Mouse (Mus musculus): Measurements from ENCODE around the gene Nelfa. TPM values are rescaled to one million over a fixed set of nuclear protein-coding genes. Genes with fewer than 3 reads are reported as not detected.
"Not testable (repeated sequence)": the region's sequence is repeated elsewhere in the genome, so short reads cannot be mapped to it uniquely, and the experiment has no call there.

Nelfa gene
- polyA plus RNA-seq, 1 experiment = 26.2 TPM

- Histone ChIP-seq H3K4me1 (ENCODE audit: control insufficient read depth, insufficient read depth, low read length) (peaks cover 1% of the 10 kb centered on the region; the same call in 1 of the 2 replicates), H3K27ac (ENCODE audit: insufficient read depth, low read length) (no peak overlapping the region), H3K4me3 (ENCODE audit: insufficient read depth, low read length) (no peak overlapping the region)
- TF ChIP-seq POLR2A (IDR thresholded peaks at IDR 0.05; ENCODE audit: extremely low read depth, insufficient read depth, low read length) (no peak), CTCF (IDR thresholded peaks at IDR 0.05; ENCODE audit: extremely low read depth, insufficient read depth, low read length) (no peak)
Observed at GRCm38 (mm10) chr5:33921486-33922235, 14.6 kb downstream of the Nelfa start.

- TF ChIP-seq CTCF (IDR thresholded peaks at IDR 0.05; ENCODE audit: extremely low read depth, insufficient read depth, low read length) (no peak), POLR2A (IDR thresholded peaks at IDR 0.05; ENCODE audit: extremely low read depth, insufficient read depth, low read length) (no peak)
- no peak overlapping the region for H3K27ac ChIP-seq (ENCODE audit: insufficient read depth, low read length)
Observed at GRCm38 (mm10) chr5:33920924-33921323, 15.3 kb downstream of the Nelfa start.

GRCm38 (mm10) chr5:33920037-33920436 lies 16.2 kb downstream of the Nelfa start:
- H3K4me1 ChIP-seq (ENCODE audit: control insufficient read depth, insufficient read depth, low read length) = peaks cover 1% of the 10 kb centered on the region; the same call in 1 of the 2 replicates
- no peak overlapping the region for H3K4me3 ChIP-seq (ENCODE audit: insufficient read depth, low read length)
- H3K27ac ChIP-seq (ENCODE audit: insufficient read depth, low read length) = no peak overlapping the region
- TF ChIP-seq CTCF (IDR thresholded peaks at IDR 0.05; ENCODE audit: extremely low read depth, insufficient read depth, low read length) = no peak
- no peak for TF ChIP-seq POLR2A (IDR thresholded peaks at IDR 0.05; ENCODE audit: extremely low read depth, insufficient read depth, low read length)

More at GRCm38 (mm10) chr5:33920924-33921323, 15.3 kb downstream of the Nelfa start:
- Histone ChIP-seq H3K4me3 (ENCODE audit: insufficient read depth, low read length) (no peak overlapping the region), H3K4me1 (ENCODE audit: control insufficient read depth, insufficient read depth, low read length) (peaks cover 1% of the 10 kb centered on the region; the same call in 1 of the 2 replicates)

- no peak overlapping the region for H3K4me3 ChIP-seq (ENCODE audit: insufficient read depth, low read length)
- TF ChIP-seq CTCF (IDR thresholded peaks at IDR 0.05; ENCODE audit: extremely low read depth, insufficient read depth, low read length) (no peak), POLR2A (IDR thresholded peaks at IDR 0.05; ENCODE audit: extremely low read depth, insufficient read depth, low read length) (no peak)
- H3K27ac ChIP-seq (ENCODE audit: insufficient read depth, low read length) = no peak overlapping the region
- peaks cover 1% of the 10 kb centered on the region; the same call in 1 of the 2 replicates for H3K4me1 ChIP-seq (ENCODE audit: control insufficient read depth, insufficient read depth, low read length)
Observed at GRCm38 (mm10) chr5:33919466-33919865, 16.7 kb downstream of the Nelfa start.

- H3K27ac ChIP-seq (ENCODE audit: insufficient read depth, low read length); H3K4me3 ChIP-seq (ENCODE audit: insufficient read depth, low read length); H3K4me1 ChIP-seq (ENCODE audit: control insufficient read depth, insufficient read depth, low read length): not testable (repeated sequence)
Observed at GRCm38 (mm10) chr5:33916616-33917015, 19.6 kb downstream of the Nelfa start.

- not testable (repeated sequence) for H3K4me3 ChIP-seq (ENCODE audit: insufficient read depth, low read length); H3K4me1 ChIP-seq (ENCODE audit: control insufficient read depth, insufficient read depth, low read length); H3K27ac ChIP-seq (ENCODE audit: insufficient read depth, low read length)
Observed at GRCm38 (mm10) chr5:33915031-33915430, 21.2 kb downstream of the Nelfa start.

- no peak overlapping the region for H3K4me3 ChIP-seq (ENCODE audit: insufficient read depth, low read length)
- H3K4me1 ChIP-seq (ENCODE audit: control insufficient read depth, insufficient read depth, low read length) = no peaks in the 10 kb centered on the region
- H3K27ac ChIP-seq (ENCODE audit: insufficient read depth, low read length) = no peak overlapping the region
- TF ChIP-seq CTCF (IDR thresholded peaks at IDR 0.05; ENCODE audit: extremely low read depth, insufficient read depth, low read length) (no peak), POLR2A (IDR thresholded peaks at IDR 0.05; ENCODE audit: extremely low read depth, insufficient read depth, low read length) (no peak)
Observed at GRCm38 (mm10) chr5:33903176-33903575, 33.0 kb downstream of the Nelfa start.

- no peaks in the 10 kb centered on the region for H3K4me1 ChIP-seq (ENCODE audit: control insufficient read depth, insufficient read depth, low read length)
- no peak overlapping the region for H3K27ac ChIP-seq (ENCODE audit: insufficient read depth, low read length)
- TF ChIP-seq CTCF (IDR thresholded peaks at IDR 0.05; ENCODE audit: extremely low read depth, insufficient read depth, low read length) (no peak), POLR2A (IDR thresholded peaks at IDR 0.05; ENCODE audit: extremely low read depth, insufficient read depth, low read length) (no peak)
- H3K4me3 ChIP-seq (ENCODE audit: insufficient read depth, low read length) = no peak overlapping the region
Observed at GRCm38 (mm10) chr5:33902696-33903095, 33.5 kb downstream of the Nelfa start.

GRCm38 (mm10) chr5:33901278-33901677 lies 34.9 kb downstream of the Nelfa start:
- H3K4me3 ChIP-seq (ENCODE audit: insufficient read depth, low read length) = no peak overlapping the region
- no peak for TF ChIP-seq CTCF (IDR thresholded peaks at IDR 0.05; ENCODE audit: extremely low read depth, insufficient read depth, low read length)
- no peak for TF ChIP-seq POLR2A (IDR thresholded peaks at IDR 0.05; ENCODE audit: extremely low read depth, insufficient read depth, low read length)
- H3K27ac ChIP-seq (ENCODE audit: insufficient read depth, low read length) = no peak overlapping the region
- H3K4me1 ChIP-seq (ENCODE audit: control insufficient read depth, insufficient read depth, low read length) = no peaks in the 10 kb centered on the region

GRCm38 (mm10) chr5:33900701-33901263 lies 35.4 kb downstream of the Nelfa start:
- TF ChIP-seq CTCF (IDR thresholded peaks at IDR 0.05; ENCODE audit: extremely low read depth, insufficient read depth, low read length) = no peak
- no peak for TF ChIP-seq POLR2A (IDR thresholded peaks at IDR 0.05; ENCODE audit: extremely low read depth, insufficient read depth, low read length)
- no peak overlapping the region for H3K4me3 ChIP-seq (ENCODE audit: insufficient read depth, low read length)

More at GRCm38 (mm10) chr5:33900701-33901263, 35.4 kb downstream of the Nelfa start:
- Histone ChIP-seq H3K27ac (ENCODE audit: insufficient read depth, low read length) (no peak overlapping the region), H3K4me1 (ENCODE audit: control insufficient read depth, insufficient read depth, low read length) (no peaks in the 10 kb centered on the region)

Data from cortical plate, adult 2 months (tissue).